Mouse (Mus musculus) myocyte (in vitro differentiated cells): Measurements from ENCODE around the gene Tspan5. TPM values are rescaled to one million over a fixed set of nuclear protein-coding genes. Genes with fewer than 3 reads are reported as not detected.

Experiments
- H3K27me3 ChIP-seq: one replicate; pipeline ENCODE4 v1.6.1; 2011; ENCODE audit not compliant: control insufficient read depth, insufficient read depth, insufficient read length
- H3K36me3 ChIP-seq: one replicate; pipeline ENCODE4 v1.6.1; 2011; ENCODE audit not compliant: control insufficient read depth, insufficient read depth
- H3K4me2 ChIP-seq: one replicate; pipeline ENCODE4 v1.6.1; 2011; ENCODE audit warnings: low read depth, control low read depth
- H3K4me3 ChIP-seq: one replicate; pipeline ENCODE4 v1.5.1; 2011; ENCODE audit warnings: mild to moderate bottlenecking, control low read depth, moderate library complexity
- H3K79me2 ChIP-seq: one replicate; pipeline ENCODE4 v1.6.1; 2011; ENCODE audit not compliant: control insufficient read depth, insufficient read depth
- H3ac ChIP-seq: one replicate; pipeline ENCODE4 v1.6.1; 2011; ENCODE audit not compliant: control insufficient read depth, insufficient read length
- CEBPB ChIP-seq: IDR thresholded peaks from 2 replicates; pipeline ENCODE4 v1.6.1; 2011; ENCODE audit warnings: mild to moderate bottlenecking, moderate library complexity; ENCODE audit not compliant: poor library complexity, insufficient read depth, severe bottlenecking
- E2F4 ChIP-seq: IDR thresholded peaks from one replicate; pipeline ENCODE4 v1.6.1; 2011; ENCODE audit warnings: mild to moderate bottlenecking, control low read depth, moderate library complexity; ENCODE audit not compliant: insufficient read depth
- MAX ChIP-seq: IDR thresholded peaks from one replicate; pipeline ENCODE4 v1.6.1; 2011; ENCODE audit warnings: low read depth, mild to moderate bottlenecking, control low read depth
- MYOD1 ChIP-seq, 3 experiments: IDR thresholded peaks; one replicate each; pipeline ENCODE4 v1.6.1; 2011; ENCODE audit warnings: control low read depth in 2 of 3, low read depth in 2 of 3, mild to moderate bottlenecking in 2 of 3, moderate library complexity in 1 of 3; ENCODE audit not compliant: insufficient read length in 2 of 3, control insufficient read depth in 1 of 3
- MYOG ChIP-seq, 3 experiments: IDR thresholded peaks; one replicate each; pipeline ENCODE4 v1.6.1; 2011; ENCODE audit warnings: control low read depth in 2 of 3, low read depth in 2 of 3, mild to moderate bottlenecking in 2 of 3; ENCODE audit not compliant: insufficient read length in 2 of 3, control insufficient read depth in 1 of 3, insufficient read depth in 1 of 3
- POLR2A ChIP-seq: IDR thresholded peaks from one replicate; pipeline ENCODE4 v1.6.1; 2011; ENCODE audit warnings: low read depth, mild to moderate bottlenecking, control low read depth, moderate library complexity; ENCODE audit not compliant: insufficient read length
- POLR2AphosphoS2 ChIP-seq: IDR thresholded peaks from one replicate; pipeline ENCODE4 v1.6.1; 2011; ENCODE audit warnings: low read depth, control low read depth; ENCODE audit not compliant: insufficient read length
- REST ChIP-seq: IDR thresholded peaks from one replicate; pipeline ENCODE4 v1.6.1; 2011; ENCODE audit warnings: mild to moderate bottlenecking, control low read depth, moderate library complexity; ENCODE audit not compliant: insufficient read depth, insufficient read length
- SRF ChIP-seq: IDR thresholded peaks from one replicate; pipeline ENCODE4 v1.6.1; 2011; ENCODE audit warnings: low read depth; ENCODE audit not compliant: control insufficient read depth, insufficient read length
- TCF12 ChIP-seq: IDR thresholded peaks from one replicate; pipeline ENCODE4 v1.6.1; 2011; ENCODE audit warnings: mild to moderate bottlenecking, control low read depth; ENCODE audit not compliant: poor library complexity, insufficient read depth, severe bottlenecking
- TCF3 ChIP-seq: IDR thresholded peaks from one replicate; pipeline ENCODE4 v1.6.1; 2011; ENCODE audit warnings: low read depth, control low read depth; ENCODE audit not compliant: insufficient read length
- USF1 ChIP-seq: IDR thresholded peaks from one replicate; pipeline ENCODE4 v1.6.1; 2011; ENCODE audit warnings: low read depth, mild to moderate bottlenecking, control low read depth, moderate library complexity
- polyA plus RNA-seq: library from polyadenylated mRNA; unstranded; fragments of >200 nt; fragmentation: generic; extraction: Trizol; gene quantifications from one replicate; pipeline ENCODE4 v1.2.1, GENCODE M21; 2012; ENCODE audit warnings: missing spikeins

Gene Tspan5
- polyA plus RNA-seq, result 16.9 TPM

GRCm38 (mm10) chr3:138741649-138742565 is at the start of gene Tspan5:
TSS of gene Tspan5 (plus strand) at chr3:138742195.
- H3K4me2 ChIP-seq, result peak within 1 kb of the TSS; percentile 97
- peak; percentile 77 for TF ChIP-seq POLR2AphosphoS2
- TF ChIP-seq MYOD1 (IDR thresholded peaks at IDR 0.05; ENCODE audit: control insufficient read depth in 1 of 3, insufficient read length in 2 of 3, low read depth in 2 of 3), result no peak
- TF ChIP-seq POLR2A, result peak; percentile 88
- H3ac ChIP-seq, result peak within 1 kb of the TSS; percentile 58
- H3K27me3 ChIP-seq, result no peaks in the 10 kb centered on the region
- peak within 1 kb of the TSS; percentile 68 for H3K4me3 ChIP-seq
- H3K79me2 ChIP-seq, result peaks cover 33% of the 10 kb centered on the region
- H3K36me3 ChIP-seq, result no peaks in the 10 kb centered on the region

GRCm38 (mm10) chr3:138692302-138692701 is 49.7 kb upstream of the Tspan5 start:
- Histone ChIP-seq H3ac (no peak overlapping the region), H3K27me3 (no peaks in the 10 kb centered on the region)
- TF ChIP-seq REST (no peak), MYOD1 (IDR thresholded peaks at IDR 0.05; ENCODE audit: control insufficient read depth in 1 of 3, insufficient read length in 2 of 3, low read depth in 2 of 3) (no peak), USF1 (no peak), MYOG (IDR thresholded peaks at IDR 0.05; ENCODE audit: control insufficient read depth in 1 of 3, insufficient read depth in 1 of 3, insufficient read length in 2 of 3, low read depth in 2 of 3) (no peak), SRF (no peak), MAX (no peak)

GRCm38 (mm10) chr3:138703399-138703798 is 38.6 kb upstream of the Tspan5 start:
- no peak for TF ChIP-seq POLR2AphosphoS2
- TF ChIP-seq REST, result no peak
- TF ChIP-seq MYOD1 (IDR thresholded peaks at IDR 0.05; ENCODE audit: control insufficient read depth in 1 of 3, insufficient read length in 2 of 3, low read depth in 2 of 3), result no peak
- no peak for TF ChIP-seq USF1
- TF ChIP-seq SRF, result no peak
- no peak for TF ChIP-seq MAX
- Histone ChIP-seq H3K36me3 (no peaks in the 10 kb centered on the region), H3K79me2 (no peaks in the 10 kb centered on the region), H3K27me3 (no peaks in the 10 kb centered on the region), H3K4me2 (no peak overlapping the region), H3K4me3 (no peak overlapping the region), H3ac (no peak overlapping the region)

More at GRCm38 (mm10) chr3:138692302-138692701, 49.7 kb upstream of the Tspan5 start:
- no peaks in the 10 kb centered on the region for H3K36me3 ChIP-seq
- H3K79me2 ChIP-seq, result no peaks in the 10 kb centered on the region
- no peak overlapping the region for H3K4me3 ChIP-seq
- no peak overlapping the region for H3K4me2 ChIP-seq

- H3K4me3 ChIP-seq, result no peak overlapping the region
- H3ac ChIP-seq, result no peak overlapping the region
- TF ChIP-seq POLR2A, result no peak
- no peak for TF ChIP-seq USF1
- TF ChIP-seq POLR2AphosphoS2, result no peak
- no peak for TF ChIP-seq MYOG (IDR thresholded peaks at IDR 0.05; ENCODE audit: control insufficient read depth in 1 of 3, insufficient read depth in 1 of 3, insufficient read length in 2 of 3, low read depth in 2 of 3)
- TF ChIP-seq E2F4, result no peak
- TF ChIP-seq MYOD1 (IDR thresholded peaks at IDR 0.05; ENCODE audit: control insufficient read depth in 1 of 3, insufficient read length in 2 of 3, low read depth in 2 of 3), result no peak
- TF ChIP-seq MAX, result no peak
- TF ChIP-seq REST, result no peak
- no peak for TF ChIP-seq SRF
- TF ChIP-seq CEBPB, result no peak
- no peak for TF ChIP-seq TCF3
- no peak for TF ChIP-seq TCF12
- H3K79me2 ChIP-seq, result no peaks in the 10 kb centered on the region
- H3K27me3 ChIP-seq, result no peaks in the 10 kb centered on the region
- H3K36me3 ChIP-seq, result no peaks in the 10 kb centered on the region
- H3K4me2 ChIP-seq, result peak overlapping the region; percentile 18
Observed at GRCm38 (mm10) chr3:138704469-138704868, 37.5 kb upstream of the Tspan5 start.

GRCm38 (mm10) chr3:138705875-138706274 is 36.1 kb upstream of the Tspan5 start:
- H3ac ChIP-seq, result no peak overlapping the region
- no peak overlapping the region for H3K4me3 ChIP-seq
- H3K4me2 ChIP-seq, result no peak overlapping the region
- no peaks in the 10 kb centered on the region for H3K27me3 ChIP-seq
- no peaks in the 10 kb centered on the region for H3K79me2 ChIP-seq
- H3K36me3 ChIP-seq, result no peaks in the 10 kb centered on the region
- no peak for TF ChIP-seq MYOD1 (IDR thresholded peaks at IDR 0.05; ENCODE audit: control insufficient read depth in 1 of 3, insufficient read length in 2 of 3, low read depth in 2 of 3)
- no peak for TF ChIP-seq TCF3
- TF ChIP-seq CEBPB, result no peak
- no peak for TF ChIP-seq POLR2A
- no peak for TF ChIP-seq POLR2AphosphoS2
- TF ChIP-seq REST, result no peak
- no peak for TF ChIP-seq MYOG (IDR thresholded peaks at IDR 0.05; ENCODE audit: control insufficient read depth in 1 of 3, insufficient read depth in 1 of 3, insufficient read length in 2 of 3, low read depth in 2 of 3)
- no peak for TF ChIP-seq TCF12
- TF ChIP-seq SRF, result no peak
- no peak for TF ChIP-seq MAX
- no peak for TF ChIP-seq USF1
- TF ChIP-seq E2F4, result no peak
